Mouse (Mus musculus) hindbrain, embryonic 11.5 days (tissue): ENCODE measurements around the gene Dgki. TPM values are rescaled to one million over a fixed set of nuclear protein-coding genes. Genes with fewer than 3 reads are reported as not detected.

ENCODE experiments used
- ATAC-seq: fragments of 200-750 bp; cut with Nextera tagmentation; 2 replicates; pipeline ENCODE4 v1.8.0; 2017; ENCODE audit warnings: mild to moderate bottlenecking, moderate TSS enrichment, moderate library complexity; ENCODE audit not compliant: low FRiP score
- DNase-seq: peaks from one replicate; pipeline ENCODE4 v3.0.0-alpha.2; 2015; ENCODE audit warnings: low spot score
- H3K27ac ChIP-seq: fragments of 300-500 bp; sonication (generic); 2 replicates; pipeline ENCODE4 v1.5.1; 2014; ENCODE audit warnings: mild to moderate bottlenecking, low read depth, low read length
- H3K27me3 ChIP-seq: fragments of 300-500 bp; sonication (generic); 2 replicates; pipeline ENCODE4 v1.6.1; 2014; ENCODE audit warnings: mild to moderate bottlenecking, low read length, moderate library complexity, mixed read lengths; ENCODE audit not compliant: control insufficient read depth, insufficient read depth
- H3K36me3 ChIP-seq: fragments of 300-500 bp; sonication (generic); 2 replicates; pipeline ENCODE4 v1.6.1; 2014; ENCODE audit warnings: mild to moderate bottlenecking, low read length, moderate library complexity, mixed read lengths; ENCODE audit not compliant: control insufficient read depth, insufficient read depth
- H3K4me1 ChIP-seq: fragments of 300-500 bp; sonication (generic); replicated peaks from 2 replicates; pipeline ENCODE4 v1.6.1; 2014; ENCODE audit warnings: low read length, mixed read lengths; ENCODE audit not compliant: control insufficient read depth, insufficient read depth
- H3K4me2 ChIP-seq: fragments of 300-500 bp; sonication (generic); replicated peaks from 2 replicates; pipeline ENCODE4 v1.6.1; 2014; ENCODE audit warnings: mild to moderate bottlenecking, low read depth, low read length
- H3K4me3 ChIP-seq: fragments of 300-500 bp; sonication (generic); 2 replicates; pipeline ENCODE4 v1.5.1; 2014; ENCODE audit warnings: low read depth, low read length
- H3K9ac ChIP-seq: fragments of 300-500 bp; sonication (generic); 2 replicates; pipeline ENCODE4 v1.6.1; 2014; ENCODE audit warnings: low read depth, low read length
- H3K9me3 ChIP-seq: fragments of 300-500 bp; sonication (generic); 2 replicates; pipeline ENCODE4 v1.6.1; 2016; ENCODE audit warnings: low read length; ENCODE audit not compliant: control insufficient read depth
- WGBS: fragments of 180-500 bp; shearing (Covaris S2); extraction: QIAGEN DNeasy Blood & Tissue Kit; methylation state at CpG from one replicate; pipeline ENCODE4 v1.1.7; 2014; 5-methylcytosine and 5-hydroxymethylcytosine counted together
- polyA plus RNA-seq: library from polyadenylated mRNA; unstranded; fragments of >200 nt; fragmentation: Nextera tagmentation; extraction: Ambion mirVana; gene quantifications from 2 replicates; pipeline ENCODE4 v1.2.1, GENCODE M21; 2014

Gene Dgki
- polyA plus RNA-seq, 1 experiment from 2014 or later, result 2.6 TPM

DNA sequence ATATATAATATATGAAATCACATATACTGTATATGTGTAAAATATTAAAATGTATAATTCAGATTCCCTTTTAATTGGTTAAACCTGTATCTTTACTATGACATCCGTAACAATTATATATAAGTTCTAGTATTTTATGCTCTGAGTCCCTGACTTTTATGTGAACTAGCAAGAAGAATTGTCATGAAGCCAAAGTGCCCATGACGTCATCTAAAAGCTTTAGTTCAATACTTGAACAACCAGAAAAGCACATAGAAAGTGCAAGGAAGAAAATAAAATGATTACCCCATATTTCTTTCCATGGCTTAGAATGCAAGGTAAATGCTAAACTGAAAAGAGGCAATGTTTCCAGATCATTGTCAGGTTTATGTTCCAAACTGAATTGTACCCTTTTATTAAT, 269.6 kb downstream of the Dgki start:
- 96% methylated on average over 2 of the region's 2 CpGs for WGBS
- Histone ChIP-seq H3K9ac (no peak overlapping the region), H3K9me3 (no peaks in the 10 kb centered on the region), H3K27ac (no peak overlapping the region), H3K27me3 (no peaks in the 10 kb centered on the region), H3K4me2 (no peak overlapping the region), H3K4me1 (no peaks in the 10 kb centered on the region), H3K4me3 (no peak overlapping the region), H3K36me3 (no peaks in the 10 kb centered on the region)
- DNase-seq (no peak), ATAC-seq (no peak)

DNA sequence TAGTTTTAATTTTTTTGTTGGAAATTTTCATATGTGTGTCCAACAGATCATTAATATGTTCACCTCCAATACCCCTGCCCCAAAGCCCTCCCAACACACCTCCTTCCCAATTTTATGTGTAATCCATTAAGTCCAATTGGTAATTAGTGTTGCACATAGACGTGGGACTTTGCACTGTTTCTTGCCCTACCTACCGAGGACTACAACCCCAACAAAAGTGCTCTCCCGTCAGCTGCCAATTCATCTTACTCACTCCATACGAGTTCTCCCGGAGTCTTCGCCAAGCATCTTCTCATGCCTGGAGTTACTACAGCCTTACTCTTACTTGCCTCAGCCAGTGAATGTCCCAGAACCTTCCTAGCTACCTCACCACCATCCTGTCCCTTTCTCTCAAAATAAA, 271.1 kb downstream of the Dgki start:
- Histone ChIP-seq H3K4me3 (no peak overlapping the region), H3K27ac (no peak overlapping the region), H3K9me3 (no peaks in the 10 kb centered on the region), H3K27me3 (no peaks in the 10 kb centered on the region), H3K36me3 (no peaks in the 10 kb centered on the region), H3K9ac (no peak overlapping the region), H3K4me1 (no peaks in the 10 kb centered on the region), H3K4me2 (no peak overlapping the region)
- ATAC-seq, result no peak
- no peak for DNase-seq
- 92% methylated on average over 6 of the region's 6 CpGs for WGBS

DNA sequence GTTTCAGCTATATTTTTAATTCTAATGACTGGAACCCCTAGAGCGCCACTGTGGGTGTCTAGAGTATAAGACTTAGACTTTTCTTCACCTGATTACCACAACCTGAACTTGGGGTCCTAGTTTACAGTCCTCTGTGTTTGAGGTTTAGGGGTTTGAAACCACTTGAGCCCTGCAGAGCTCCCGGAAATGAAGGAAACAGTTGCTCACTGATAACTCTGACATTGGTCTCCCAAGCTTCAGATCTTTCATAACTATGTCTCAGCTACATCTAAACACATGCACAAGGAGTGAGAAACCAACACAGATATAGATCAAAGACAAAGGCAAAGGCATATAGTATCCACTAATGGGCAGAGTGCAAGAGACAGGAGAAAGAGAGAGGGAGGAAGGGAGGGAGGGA, 271.7 kb downstream of the Dgki start:
- H3K9me3 ChIP-seq, result no peaks in the 10 kb centered on the region
- DNase-seq (no peak), ATAC-seq (no peak)
- WGBS, result 94% methylated on average over 2 of the region's 2 CpGs
- H3K27ac ChIP-seq, result no peak overlapping the region
- no peaks in the 10 kb centered on the region for H3K27me3 ChIP-seq
- no peak overlapping the region for H3K4me3 ChIP-seq
- H3K4me1 ChIP-seq, result no peaks in the 10 kb centered on the region
- no peak overlapping the region for H3K4me2 ChIP-seq
- no peaks in the 10 kb centered on the region for H3K36me3 ChIP-seq
- no peak overlapping the region for H3K9ac ChIP-seq

DNA sequence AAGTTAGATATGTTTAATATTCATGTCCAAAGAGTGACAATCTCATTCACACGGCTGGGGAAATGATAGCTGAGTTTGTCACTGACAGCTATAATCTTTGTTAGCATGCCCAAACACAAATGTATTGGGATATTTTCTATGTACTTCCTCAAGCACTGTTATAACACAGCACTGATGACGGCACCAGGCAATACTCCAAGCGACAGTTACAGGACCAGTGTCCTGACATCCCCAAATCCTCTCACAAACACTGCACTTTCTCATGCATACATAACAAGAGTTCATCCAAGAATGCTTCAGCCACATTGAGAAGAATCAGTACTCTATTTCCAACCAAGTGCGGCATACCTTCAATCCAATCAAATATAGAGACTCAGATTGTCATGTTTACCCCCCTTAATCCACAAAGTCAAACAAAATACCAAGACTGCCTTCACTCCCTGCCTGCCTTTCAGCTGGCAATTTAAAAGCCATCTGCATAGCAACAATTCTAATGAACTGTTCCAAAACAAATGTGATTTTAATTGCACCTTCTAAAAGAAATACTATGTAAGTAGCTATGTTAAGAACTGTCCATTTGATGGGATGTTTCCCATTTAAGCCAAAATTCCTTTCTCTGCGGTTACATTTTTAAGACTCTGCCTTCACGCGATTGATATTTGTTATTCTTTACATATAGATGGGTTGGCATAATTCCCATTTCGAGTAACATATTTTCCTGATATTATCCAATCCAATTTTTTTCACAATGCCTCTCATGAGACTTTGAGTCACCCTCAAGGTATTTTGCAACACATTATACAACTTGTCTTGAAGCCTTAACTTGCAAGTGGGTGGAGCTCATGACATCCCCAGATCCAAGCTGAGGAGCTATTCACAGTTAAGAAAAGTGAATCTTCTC, 273.4 kb downstream of the Dgki start:
- Histone ChIP-seq H3K4me3 (no peak overlapping the region), H3K36me3 (no peaks in the 10 kb centered on the region), H3K4me1 (no peaks in the 10 kb centered on the region), H3K9me3 (no peaks in the 10 kb centered on the region), H3K27me3 (no peaks in the 10 kb centered on the region), H3K4me2 (no peak overlapping the region), H3K9ac (no peak overlapping the region), H3K27ac (no peak overlapping the region)
- WGBS, result 88% methylated on average over 8 of the region's 8 CpGs
- DNase-seq, result no peak
- ATAC-seq, result no peak

DNA sequence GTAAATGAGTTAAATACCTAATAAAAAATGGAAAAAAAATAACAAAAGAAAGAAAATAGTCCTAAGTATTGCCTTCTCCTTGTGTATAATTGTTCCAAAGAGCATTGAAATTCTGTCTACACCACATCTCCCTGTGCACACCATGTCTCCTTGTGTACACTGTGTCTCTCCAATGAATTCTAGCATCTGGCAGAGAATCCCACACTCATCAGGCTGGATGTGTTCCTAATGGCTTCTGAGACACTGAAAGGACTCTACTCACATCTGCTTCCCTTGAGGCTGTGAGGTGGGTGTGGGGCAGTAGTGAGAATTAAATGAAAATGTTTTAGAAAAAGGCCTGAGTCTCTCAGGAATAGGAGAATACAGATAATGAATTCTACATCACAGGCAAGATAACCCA, 283.9 kb downstream of the Dgki start:
- no peaks in the 10 kb centered on the region for H3K4me1 ChIP-seq
- no peaks in the 10 kb centered on the region for H3K27me3 ChIP-seq
- ATAC-seq, result no peak
- no peak overlapping the region for H3K4me3 ChIP-seq
- no peak overlapping the region for H3K27ac ChIP-seq
- no peak overlapping the region for H3K4me2 ChIP-seq
- no peaks in the 10 kb centered on the region for H3K9me3 ChIP-seq
- H3K36me3 ChIP-seq, result no peaks in the 10 kb centered on the region
- no peak overlapping the region for H3K9ac ChIP-seq
- no peak for DNase-seq

DNA sequence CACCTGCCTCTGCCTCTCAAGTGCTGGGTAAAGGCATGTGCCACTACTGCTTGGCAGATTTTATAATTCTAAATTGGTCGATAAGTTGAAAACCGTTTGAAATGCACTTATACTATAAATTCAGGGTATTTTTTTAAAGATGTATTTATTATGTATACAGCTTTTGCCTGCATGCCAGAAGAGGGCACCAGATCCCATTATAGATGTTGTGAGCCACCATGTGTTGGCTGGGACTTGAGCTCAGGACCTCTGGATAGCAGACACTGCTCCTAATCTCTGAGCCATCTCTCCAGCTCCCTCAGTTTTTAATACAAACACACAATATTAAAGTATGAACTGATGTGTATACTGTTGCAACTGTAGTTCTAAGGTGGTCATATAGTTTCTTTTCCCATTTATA, 288.4 kb downstream of the Dgki start:
- H3K9me3 ChIP-seq, result no peaks in the 10 kb centered on the region
- no peak overlapping the region for H3K4me3 ChIP-seq
- no peak overlapping the region for H3K27ac ChIP-seq
- ATAC-seq (no peak), DNase-seq (no peak)
- no peak overlapping the region for H3K9ac ChIP-seq
- no peak overlapping the region for H3K4me2 ChIP-seq
- H3K27me3 ChIP-seq, result no peaks in the 10 kb centered on the region
- WGBS, result 94% methylated on average over 2 of the region's 2 CpGs
- no peaks in the 10 kb centered on the region for H3K36me3 ChIP-seq
- H3K4me1 ChIP-seq, result no peaks in the 10 kb centered on the region

DNA sequence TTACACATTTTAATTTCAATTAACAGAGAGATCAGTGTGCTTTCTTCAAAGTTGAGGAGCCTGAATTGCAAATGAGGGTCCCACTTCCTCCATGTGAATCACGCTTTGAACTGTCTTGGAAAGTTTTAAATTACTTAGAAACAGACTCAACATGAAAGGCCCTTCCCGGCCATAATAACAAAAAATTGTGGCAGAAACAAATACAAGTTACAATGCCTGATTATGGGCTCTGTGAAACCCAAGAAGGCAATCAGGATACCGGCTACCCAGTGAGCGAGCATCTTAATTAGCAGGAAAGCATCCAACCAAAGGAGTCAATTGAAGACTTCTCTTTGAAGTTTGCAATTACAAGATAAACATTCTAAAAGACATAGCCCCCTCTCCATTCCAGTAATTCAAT, 292.4 kb downstream of the Dgki start:
- no peak for DNase-seq
- 24% methylated on average over 4 of the region's 4 CpGs for WGBS
- no peak overlapping the region for H3K4me2 ChIP-seq

DNA sequence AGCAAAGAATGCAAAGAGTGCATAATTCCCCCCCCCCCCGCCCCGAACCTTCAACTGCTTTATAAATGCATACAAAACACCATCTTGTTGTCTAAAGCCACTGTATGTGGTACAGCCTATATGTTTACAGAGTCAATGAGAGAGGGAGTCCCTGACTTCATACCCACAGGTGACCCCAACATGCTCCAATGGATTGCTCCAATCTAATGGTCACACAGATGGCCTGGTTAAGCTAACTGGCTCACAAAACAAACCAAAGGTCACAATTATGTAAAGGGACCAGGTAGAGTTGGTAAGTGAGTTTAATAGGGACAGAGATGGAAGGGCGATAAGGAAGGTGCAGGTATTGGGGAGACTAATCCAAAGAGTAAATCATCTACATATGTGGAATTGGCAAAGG, 295.1 kb downstream of the Dgki start:
- WGBS, result 87% methylated on average over 3 of the region's 3 CpGs
- Histone ChIP-seq H3K36me3 (no peaks in the 10 kb centered on the region), H3K4me3 (no peak overlapping the region), H3K27me3 (no peaks in the 10 kb centered on the region), H3K4me2 (no peak overlapping the region), H3K9ac (no peak overlapping the region), H3K9me3 (no peaks in the 10 kb centered on the region), H3K4me1 (no peaks in the 10 kb centered on the region), H3K27ac (no peak overlapping the region)
- ATAC-seq (no peak), DNase-seq (no peak)

More for the DNA sequence above, 292.4 kb downstream of the Dgki start:
- no peaks in the 10 kb centered on the region for H3K4me1 ChIP-seq
- no peaks in the 10 kb centered on the region for H3K27me3 ChIP-seq
- H3K4me3 ChIP-seq, result no peak overlapping the region
- ATAC-seq, result no peak
- H3K36me3 ChIP-seq, result no peaks in the 10 kb centered on the region
- no peaks in the 10 kb centered on the region for H3K9me3 ChIP-seq
- no peak overlapping the region for H3K9ac ChIP-seq
- no peak overlapping the region for H3K27ac ChIP-seq

DNA sequence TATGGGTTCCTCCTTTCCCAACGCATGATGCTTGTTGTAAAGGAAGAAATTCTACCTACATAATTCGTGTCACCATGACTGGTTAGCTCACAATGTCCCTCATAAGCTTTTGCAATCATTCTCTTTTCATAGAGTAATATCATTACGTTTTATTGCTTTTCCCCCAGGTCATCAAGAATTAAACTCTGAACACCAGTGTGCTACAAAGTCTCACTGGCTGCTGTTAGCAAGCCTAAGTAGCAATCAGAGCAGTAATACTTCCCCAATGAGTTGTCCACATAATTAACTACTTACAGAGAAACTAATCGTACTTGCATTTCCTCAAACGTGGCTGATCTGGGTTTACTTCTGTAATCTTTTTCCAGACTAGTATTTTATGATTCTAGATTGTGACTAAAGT, 296.7 kb downstream of the Dgki start:
- Histone ChIP-seq H3K9ac (no peak overlapping the region), H3K4me2 (no peak overlapping the region), H3K4me3 (no peak overlapping the region), H3K27me3 (no peaks in the 10 kb centered on the region), H3K27ac (no peak overlapping the region), H3K4me1 (no peaks in the 10 kb centered on the region), H3K9me3 (no peaks in the 10 kb centered on the region), H3K36me3 (no peaks in the 10 kb centered on the region)
- WGBS, result 82% methylated on average over 5 of the region's 5 CpGs
- ATAC-seq, result no peak
- no peak for DNase-seq
